Mouse (Mus musculus) E14TG2a.4 (cell line): ENCODE results near the gene Slc25a42.

ENCODE experiments used
- CTCF ChIP-seq: conservative IDR thresholded peaks from 2 replicates; pipeline ENCODE4 v1.5.1; 2014; ENCODE audit warnings: low read length
- NANOG ChIP-seq: IDR thresholded peaks from 2 replicates; pipeline ENCODE4 v1.6.1; 2014; ENCODE audit warnings: borderline replicate concordance, low read length, mixed read lengths
- POU5F1 ChIP-seq: IDR thresholded peaks from 2 replicates; pipeline ENCODE4 v1.6.1; 2014; ENCODE audit warnings: low read length, borderline replicate concordance

DNA sequence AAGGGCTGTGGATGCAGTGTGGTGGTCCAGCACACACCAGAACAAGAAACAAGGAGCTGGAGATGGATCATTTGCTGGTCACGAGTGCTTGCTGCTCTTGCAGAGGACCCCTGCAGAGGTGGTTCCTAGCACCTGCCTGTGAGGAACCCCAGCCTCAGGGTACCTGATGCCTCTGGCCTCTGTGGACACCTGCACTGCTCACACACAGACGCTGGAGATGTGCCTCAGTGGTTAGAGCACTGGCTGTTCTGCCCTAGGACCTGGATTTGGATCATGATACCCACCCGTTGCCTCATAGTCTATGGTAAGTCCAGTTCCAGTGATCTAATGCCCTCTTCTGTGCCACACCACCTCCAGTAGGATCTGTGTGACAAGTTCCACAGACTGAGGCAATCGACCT, 75.5 kb downstream of the Slc25a42 start:
- no peak for TF ChIP-seq CTCF
- TF ChIP-seq NANOG, result no peak
- no peak for TF ChIP-seq POU5F1
